Mouse (Mus musculus) midbrain, embryonic 14.5 days (tissue): ENCODE measurements around the gene Cnnm3. TPM values are rescaled to one million over a fixed set of nuclear protein-coding genes. Genes with fewer than 3 reads are reported as not detected.

ENCODE experiments used
- ATAC-seq: fragments of 200-750 bp; cut with Nextera tagmentation; 2 replicates; pipeline ENCODE4 v1.8.0; 2017; ENCODE audit warnings: moderate number of reproducible peaks, moderate library complexity; ENCODE audit not compliant: low FRiP score, low TSS enrichment
- DNase-seq: peaks from one replicate; pipeline ENCODE4 v3.0.0-alpha.2; 2015
- H3K27ac ChIP-seq: fragments of 300-500 bp; sonication (generic); replicated peaks from 2 replicates; pipeline ENCODE4 v1.5.1; 2014; ENCODE audit warnings: mild to moderate bottlenecking, low read depth, low read length, moderate library complexity
- H3K27me3 ChIP-seq: fragments of 300-500 bp; sonication (generic); 2 replicates; pipeline ENCODE4 v1.6.1; 2014; ENCODE audit warnings: low read length, control low read depth, mixed read lengths; ENCODE audit not compliant: control insufficient read depth, insufficient read depth
- H3K36me3 ChIP-seq: fragments of 300-500 bp; sonication (generic); 2 replicates; pipeline ENCODE4 v1.6.1; 2014; ENCODE audit warnings: low read length, control low read depth; ENCODE audit not compliant: control insufficient read depth, insufficient read depth
- H3K4me1 ChIP-seq: fragments of 300-500 bp; sonication (generic); 2 replicates; pipeline ENCODE4 v1.6.1; 2014; ENCODE audit warnings: mild to moderate bottlenecking, antibody characterized with exemption, low read length, control low read depth; ENCODE audit not compliant: control insufficient read depth, insufficient read depth
- H3K4me2 ChIP-seq: fragments of 300-500 bp; sonication (generic); 2 replicates; pipeline ENCODE4 v1.6.1; 2014; ENCODE audit warnings: mild to moderate bottlenecking, low read length, moderate library complexity
- H3K4me3 ChIP-seq: fragments of 300-500 bp; sonication (generic); replicated peaks from 2 replicates; pipeline ENCODE4 v1.5.1; 2014; ENCODE audit warnings: low read depth, low read length
- H3K9ac ChIP-seq: fragments of 300-500 bp; sonication (generic); replicated peaks from 2 replicates; pipeline ENCODE4 v1.6.1; 2014; ENCODE audit warnings: mild to moderate bottlenecking, low read length, moderate library complexity
- H3K9me3 ChIP-seq: fragments of 300-500 bp; sonication (generic); 2 replicates; pipeline ENCODE4 v1.6.1; 2016; ENCODE audit warnings: low read length, control low read depth, mixed read lengths; ENCODE audit not compliant: control insufficient read depth
- WGBS: fragments of 180-500 bp; shearing (Covaris S2); extraction: QIAGEN DNeasy Blood & Tissue Kit; methylation state at CpG from one replicate; pipeline ENCODE4 v1.1.7; 2014; 5-methylcytosine and 5-hydroxymethylcytosine counted together
- polyA plus RNA-seq: library from polyadenylated mRNA; unstranded; fragments of >200 nt; fragmentation: Nextera tagmentation; extraction: Ambion mirVana; gene quantifications from 2 replicates; pipeline ENCODE4 v1.2.1, GENCODE M21; 2014

Cnnm3 gene
- 6.5 and 7.6 TPM in 2 replicates for polyA plus RNA-seq

- peak; percentile 99 for DNase-seq
- H3K4me3 ChIP-seq = peak within 1 kb of the TSS; percentile 83
- 0 out of 2 replicates have a peak, but pooled peaks cover 8% of the 10 kb centered on the region for H3K36me3 ChIP-seq
- peak; percentile 98 for ATAC-seq
- no peaks in the 10 kb centered on the region for H3K27me3 ChIP-seq
- H3K9me3 ChIP-seq = no peaks in the 10 kb centered on the region
- H3K4me1 ChIP-seq = peaks cover 23% of the 10 kb centered on the region
- peak within 1 kb of the TSS; percentile 85 for H3K9ac ChIP-seq
- H3K27ac ChIP-seq = peak within 1 kb of the TSS; percentile 96
- 2% methylated on average over 51 of the region's 51 CpGs for WGBS
- H3K4me2 ChIP-seq = peak within 1 kb of the TSS; percentile 97
Measured at GRCm38 (mm10) chr1:36511289-36512021, at the start of gene Cnnm3. Gene Cnnm3 (plus strand): TSS chr1:36511867.

- H3K4me1 ChIP-seq = no peaks in the 10 kb centered on the region
- H3K27me3 ChIP-seq = no peaks in the 10 kb centered on the region
- DNase-seq (no peak), ATAC-seq (no peak)
- no peaks in the 10 kb centered on the region for H3K9me3 ChIP-seq
- no peak overlapping the region for H3K9ac ChIP-seq
- no peaks in the 10 kb centered on the region for H3K36me3 ChIP-seq
- 73% methylated on average over 4 of the region's 4 CpGs for WGBS
- no peak overlapping the region for H3K4me2 ChIP-seq
- no peak overlapping the region for H3K27ac ChIP-seq
- H3K4me3 ChIP-seq = no peak overlapping the region
Measured at GRCm38 (mm10) chr1:36465641-36466160, 46.0 kb upstream of the Cnnm3 start.

GRCm38 (mm10) chr1:36467446-36467845 lies 44.2 kb upstream of the Cnnm3 start:
- Histone ChIP-seq H3K9ac (no peak overlapping the region), H3K4me1 (peaks cover 7% of the 10 kb centered on the region), H3K36me3 (no peaks in the 10 kb centered on the region), H3K4me3 (no peak overlapping the region), H3K27me3 (no peaks in the 10 kb centered on the region), H3K4me2 (no peak overlapping the region), H3K27ac (no peak overlapping the region), H3K9me3 (no peaks in the 10 kb centered on the region)
- no peak for ATAC-seq
- DNase-seq = no peak
- 49% methylated on average over 5 of the region's 5 CpGs for WGBS

- H3K36me3 ChIP-seq = no peaks in the 10 kb centered on the region
- H3K4me2 ChIP-seq = no peak overlapping the region
- no peaks in the 10 kb centered on the region for H3K27me3 ChIP-seq
- no peak overlapping the region for H3K27ac ChIP-seq
- DNase-seq = no peak
- no peak overlapping the region for H3K9ac ChIP-seq
- WGBS = 55% methylated on average over 2 of the region's 2 CpGs
- H3K4me3 ChIP-seq = no peak overlapping the region
- H3K4me1 ChIP-seq = peaks cover 32% of the 10 kb centered on the region
- no peak for ATAC-seq
- no peaks in the 10 kb centered on the region for H3K9me3 ChIP-seq
Measured at GRCm38 (mm10) chr1:36469811-36470444, 41.7 kb upstream of the Cnnm3 start.

GRCm38 (mm10) chr1:36471181-36472105 lies 40.2 kb upstream of the Cnnm3 start, which contains the start of gene Cnnm4:
Gene Cnnm4 (plus strand): TSS chr1:36471620.
- 0 out of 2 replicates have a peak within 1 kb of the TSS, but pooled peaks have one; percentile 45 for H3K27ac ChIP-seq
- peak within 1 kb of the TSS; percentile 70 for H3K9ac ChIP-seq
- H3K4me1 ChIP-seq = peaks cover 47% of the 10 kb centered on the region
- ATAC-seq (peak; percentile 89), DNase-seq (peak; percentile 94)
- no peaks in the 10 kb centered on the region for H3K9me3 ChIP-seq
- peak within 1 kb of the TSS; percentile 60 for H3K4me3 ChIP-seq
- no peaks in the 10 kb centered on the region for H3K36me3 ChIP-seq
- under 1% methylated on average over 91 of the region's 98 CpGs for WGBS
- no peaks in the 10 kb centered on the region for H3K27me3 ChIP-seq
- peak within 1 kb of the TSS; percentile 58 for H3K4me2 ChIP-seq

GRCm38 (mm10) chr1:36472106-36472440 lies 39.6 kb upstream of the Cnnm3 start:
- DNase-seq (no peak), ATAC-seq (no peak)
- 11% methylated on average over 18 of the region's 18 CpGs for WGBS
- Histone ChIP-seq H3K4me1 (peaks cover 49% of the 10 kb centered on the region), H3K4me2 (peak overlapping the region; percentile 58), H3K4me3 (peak overlapping the region; percentile 60), H3K9me3 (no peaks in the 10 kb centered on the region), H3K9ac (peak overlapping the region; percentile 70), H3K27me3 (no peaks in the 10 kb centered on the region), H3K27ac (no peak overlapping the region), H3K36me3 (no peaks in the 10 kb centered on the region)

GRCm38 (mm10) chr1:36473211-36473780 lies 38.4 kb upstream of the Cnnm3 start:
- H3K9ac ChIP-seq = no peak overlapping the region
- H3K27ac ChIP-seq = no peak overlapping the region
- DNase-seq (no peak), ATAC-seq (no peak)
- WGBS = 78% methylated on average over 10 of the region's 10 CpGs
- peak overlapping the region; percentile 58 for H3K4me2 ChIP-seq
- H3K9me3 ChIP-seq = no peaks in the 10 kb centered on the region
- H3K36me3 ChIP-seq = no peaks in the 10 kb centered on the region
- H3K4me1 ChIP-seq = peaks cover 49% of the 10 kb centered on the region
- H3K4me3 ChIP-seq = 0 out of 2 replicates have a peak overlapping the region, but pooled peaks have one; percentile 1
- H3K27me3 ChIP-seq = no peaks in the 10 kb centered on the region

- ATAC-seq (no peak), DNase-seq (no peak)
- peaks cover 49% of the 10 kb centered on the region for H3K4me1 ChIP-seq
- peak overlapping the region; percentile 36 for H3K4me2 ChIP-seq
- no peaks in the 10 kb centered on the region for H3K9me3 ChIP-seq
- H3K27me3 ChIP-seq = no peaks in the 10 kb centered on the region
- 62% methylated on average over 3 of the region's 3 CpGs for WGBS
- no peak overlapping the region for H3K27ac ChIP-seq
- no peak overlapping the region for H3K4me3 ChIP-seq
- no peak overlapping the region for H3K9ac ChIP-seq
- no peaks in the 10 kb centered on the region for H3K36me3 ChIP-seq
Measured at GRCm38 (mm10) chr1:36474646-36475045, 37.0 kb upstream of the Cnnm3 start.
